Mouse (Mus musculus): ENCODE results near the gene Tbc1d8. TPM values are rescaled to one million over a fixed set of nuclear protein-coding genes. Genes with fewer than 3 reads are reported as not detected.

Gene Tbc1d8
- total and polyA plus RNA-seq, 3 experiments = 1.5 to 2.4 TPM; not detected in 1

DNA sequence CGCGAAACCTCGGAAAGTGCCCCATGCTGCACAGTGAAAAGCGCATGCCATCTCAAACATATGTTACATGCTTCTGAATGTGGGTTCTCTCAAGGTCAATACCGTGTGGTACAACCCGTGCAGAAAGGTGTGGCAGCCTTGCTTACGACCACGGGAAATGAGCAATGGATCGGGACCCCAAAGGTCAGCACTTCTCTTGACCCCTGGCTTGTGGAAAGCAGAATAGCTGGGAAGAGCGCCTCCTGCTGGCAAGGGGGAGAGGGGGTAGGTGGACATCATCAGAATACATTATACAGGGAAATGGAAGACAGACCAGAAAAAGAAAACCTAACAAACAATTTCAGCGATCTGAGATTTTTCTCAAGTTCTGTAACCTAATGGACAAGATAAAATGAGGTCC lies 19.2 kb upstream of the Tbc1d8 start:
- DNase-seq (ENCODE audit: low read depth, low spot score) = no peak
- no peaks in the 10 kb centered on the region for H3K79me2 ChIP-seq (ENCODE audit: control insufficient read depth, insufficient read depth, low read length, poor library complexity)
- no peak overlapping the region for H3K9ac ChIP-seq (ENCODE audit: control insufficient read depth, low read depth, low read length, poor library complexity, severe bottlenecking)
- H3K4me3 ChIP-seq (ENCODE audit: control insufficient read depth in 1 of 2, insufficient read depth in 1 of 2, low read depth in 2 of 2, low read length in 2 of 2) = no peak overlapping the region
- peaks cover 0 to 3% of the 10 kb centered on the region in 2 experiments; a peak in 2 of 4 replicates for H3K36me3 ChIP-seq (ENCODE audit: control insufficient read depth in 1 of 2, insufficient read depth in 2 of 2, low read length in 2 of 2)
- peak; percentile 49 to 56 (median 51) for TF ChIP-seq CTCF (IDR thresholded peaks at IDR 0.05 in 2 of 3, conservative IDR thresholded peaks at IDR 0.05 in 1 of 3; ENCODE audit: control insufficient read depth in 1 of 3, insufficient read depth in 1 of 3, low read depth in 2 of 3, low read length in 3 of 3, poor library complexity in 1 of 3, severe bottlenecking in 1 of 3)
- TF ChIP-seq SMC3 (IDR thresholded peaks at IDR 0.05; ENCODE audit: low read depth, low read length) = peak; percentile 59
- TF ChIP-seq POLR2AphosphoS2 (IDR thresholded peaks at IDR 0.05; ENCODE audit: low read length) = no peak
- TF ChIP-seq USF1 (IDR thresholded peaks at IDR 0.05; ENCODE audit: low read depth, low read length) = no peak
- peak; percentile 20 for TF ChIP-seq RAD21 (IDR thresholded peaks at IDR 0.05; ENCODE audit: low read depth, low read length)
- TF ChIP-seq ZC3H11A (IDR thresholded peaks at IDR 0.05; ENCODE audit: low read depth, low read length) = peak; percentile 31; the same call in 1 of the 2 replicates
- H3K4me1 ChIP-seq (ENCODE audit: control insufficient read depth in 1 of 2, insufficient read depth in 2 of 2, low read length in 2 of 2) = no peaks in the 10 kb centered on the region; a peak in 2 of 4 replicates
- no peaks in the 10 kb centered on the region for H3K9me3 ChIP-seq (replicated peaks; ENCODE audit: insufficient read depth, low read length)
- peaks cover 2% of the 10 kb centered on the region in 2 experiments; a peak in 3 of 4 replicates for H3K27me3 ChIP-seq (ENCODE audit: control insufficient read depth in 1 of 2, insufficient read depth in 2 of 2, low read length in 2 of 2)
- H3K27ac ChIP-seq (ENCODE audit: control insufficient read depth, low read depth, low read length) = no peak overlapping the region

DNA sequence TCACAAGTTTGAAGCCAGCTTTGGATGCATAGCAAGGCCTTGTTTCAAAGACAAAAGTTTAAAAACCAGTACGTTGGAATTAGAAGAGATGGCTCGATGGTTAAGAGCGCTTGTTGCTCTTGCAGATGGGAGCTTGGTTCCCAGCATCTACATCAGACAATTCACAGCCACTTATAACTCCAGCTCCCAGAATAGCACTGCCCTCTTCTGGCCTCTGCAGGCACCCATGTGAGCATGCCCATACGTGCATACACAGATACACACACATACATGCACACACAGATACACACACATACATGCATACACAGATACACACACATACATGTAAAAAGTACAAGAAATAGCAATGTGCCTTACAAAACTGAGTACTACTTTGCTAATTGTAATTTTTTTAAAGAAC lies 18.4 kb upstream of the Tbc1d8 start:
- H3K79me2 ChIP-seq (ENCODE audit: control insufficient read depth, insufficient read depth, low read length, poor library complexity) = no peaks in the 10 kb centered on the region
- H3K27ac ChIP-seq (ENCODE audit: control insufficient read depth, low read depth, low read length) = no peak overlapping the region
- H3K36me3 ChIP-seq (ENCODE audit: control insufficient read depth in 1 of 2, insufficient read depth in 2 of 2, low read length in 2 of 2) = peaks cover 0 to 4% of the 10 kb centered on the region in 2 experiments; a peak in 2 of 4 replicates
- peaks cover 2% of the 10 kb centered on the region in 2 experiments; a peak in 2 of 4 replicates for H3K27me3 ChIP-seq (ENCODE audit: control insufficient read depth in 1 of 2, insufficient read depth in 2 of 2, low read length in 2 of 2)
- DNase-seq (ENCODE audit: low read depth, low spot score) = no peak
- no peak overlapping the region for H3K9ac ChIP-seq (ENCODE audit: control insufficient read depth, low read depth, low read length, poor library complexity, severe bottlenecking)
- no peak overlapping the region for H3K4me3 ChIP-seq (ENCODE audit: control insufficient read depth in 1 of 2, insufficient read depth in 1 of 2, low read depth in 2 of 2, low read length in 2 of 2)
- TF ChIP-seq CTCF (IDR thresholded peaks at IDR 0.05 in 2 of 3, conservative IDR thresholded peaks at IDR 0.05 in 1 of 3; ENCODE audit: control insufficient read depth in 1 of 3, insufficient read depth in 1 of 3, low read depth in 2 of 3, low read length in 3 of 3, poor library complexity in 1 of 3, severe bottlenecking in 1 of 3) (peak in 2 of 3 experiments; percentile 15 to 24; a peak in 2 of 6 replicates), MYC (IDR thresholded peaks at IDR 0.05; ENCODE audit: low read depth, low read length) (no peak), RAD21 (IDR thresholded peaks at IDR 0.05; ENCODE audit: low read depth, low read length) (peak; percentile 13; the same call in 1 of the 2 replicates), MAFK (IDR thresholded peaks at IDR 0.05; ENCODE audit: borderline replicate concordance, low read depth, low read length) (no peak), ZC3H11A (IDR thresholded peaks at IDR 0.05; ENCODE audit: low read depth, low read length) (0 out of 2 replicates have a peak, but pooled peaks have one; percentile 4), UBTF (IDR thresholded peaks at IDR 0.05; ENCODE audit: borderline replicate concordance, insufficient read depth, low read depth, low read length) (no peak), ZNF384 (IDR thresholded peaks at IDR 0.05; ENCODE audit: low read depth, low read length) (no peak)
- no peaks in the 10 kb centered on the region; a peak in 2 of 4 replicates for H3K4me1 ChIP-seq (ENCODE audit: control insufficient read depth in 1 of 2, insufficient read depth in 2 of 2, low read length in 2 of 2)
- H3K9me3 ChIP-seq (replicated peaks; ENCODE audit: insufficient read depth, low read length) = no peaks in the 10 kb centered on the region

DNA sequence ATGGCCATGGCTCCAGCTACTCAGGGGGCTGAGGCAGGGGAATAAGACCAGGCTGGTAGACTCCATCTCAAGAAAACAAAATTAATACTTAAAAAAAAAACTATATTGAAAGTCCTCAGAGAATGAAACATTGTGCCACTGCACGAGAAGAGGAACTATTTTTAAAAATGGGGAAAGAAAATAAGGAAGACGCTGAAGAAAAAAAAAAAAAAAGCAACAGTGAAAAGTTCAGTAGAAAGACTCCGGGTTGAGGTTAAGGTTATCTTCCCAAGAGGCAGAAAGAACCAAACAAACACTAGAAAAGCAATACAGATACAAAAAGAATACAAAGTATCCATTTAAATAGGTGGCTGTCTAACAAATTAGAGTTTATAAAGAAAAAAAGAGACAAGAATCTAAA lies 15.1 kb upstream of the Tbc1d8 start:
- H3K27ac ChIP-seq (ENCODE audit: control insufficient read depth, low read depth, low read length) = no peak overlapping the region; the same call in 1 of the 2 replicates
- H3K9ac ChIP-seq (ENCODE audit: control insufficient read depth, low read depth, low read length, poor library complexity, severe bottlenecking) = peak overlapping the region; percentile 63; the same call in 1 of the 2 replicates
- peak; percentile 59 for DNase-seq (ENCODE audit: low read depth, low spot score)
- H3K36me3 ChIP-seq (ENCODE audit: control insufficient read depth in 1 of 2, insufficient read depth in 2 of 2, low read length in 2 of 2) = peaks cover 0 to 4% of the 10 kb centered on the region in 2 experiments; a peak in 2 of 4 replicates
- peak overlapping the region; percentile 45 to 58 for H3K4me3 ChIP-seq (ENCODE audit: control insufficient read depth in 1 of 2, insufficient read depth in 1 of 2, low read depth in 2 of 2, low read length in 2 of 2)
- no peaks in the 10 kb centered on the region for H3K9me3 ChIP-seq (replicated peaks; ENCODE audit: insufficient read depth, low read length)
- H3K79me2 ChIP-seq (ENCODE audit: control insufficient read depth, insufficient read depth, low read length, poor library complexity) = no peaks in the 10 kb centered on the region
- H3K4me1 ChIP-seq (ENCODE audit: control insufficient read depth in 1 of 2, insufficient read depth in 2 of 2, low read length in 2 of 2) = no peaks in the 10 kb centered on the region; a peak in 2 of 4 replicates
- no peaks in the 10 kb centered on the region for H3K27me3 ChIP-seq (ENCODE audit: control insufficient read depth in 1 of 2, insufficient read depth in 2 of 2, low read length in 2 of 2)
- TF ChIP-seq UBTF (IDR thresholded peaks at IDR 0.05; ENCODE audit: borderline replicate concordance, insufficient read depth, low read depth, low read length) = no peak
- no peak for TF ChIP-seq MXI1 (IDR thresholded peaks at IDR 0.05; ENCODE audit: low read depth, low read length)
- TF ChIP-seq MAX (IDR thresholded peaks at IDR 0.05; ENCODE audit: low read length) = no peak
- no peak for TF ChIP-seq KAT2A (conservative IDR thresholded peaks at IDR 0.05; ENCODE audit: low read depth, low read length)
- TF ChIP-seq USF1 (IDR thresholded peaks at IDR 0.05; ENCODE audit: low read depth, low read length) = no peak
- no peak for TF ChIP-seq MYB (IDR thresholded peaks at IDR 0.05; ENCODE audit: low read depth, low read length)
- no peak for TF ChIP-seq ZC3H11A (IDR thresholded peaks at IDR 0.05; ENCODE audit: low read depth, low read length)
- no peak for TF ChIP-seq POLR2AphosphoS5 (IDR thresholded peaks at IDR 0.05; ENCODE audit: borderline replicate concordance, low read depth, low read length)
- TF ChIP-seq CTCF (IDR thresholded peaks at IDR 0.05 in 2 of 3, conservative IDR thresholded peaks at IDR 0.05 in 1 of 3; ENCODE audit: control insufficient read depth in 1 of 3, insufficient read depth in 1 of 3, low read depth in 2 of 3, low read length in 3 of 3, poor library complexity in 1 of 3, severe bottlenecking in 1 of 3) = no peak
- 0 out of 2 replicates have a peak, but pooled peaks have one; percentile 9 for TF ChIP-seq ELF1 (IDR thresholded peaks at IDR 0.05; ENCODE audit: low read depth, low read length)
- no peak for TF ChIP-seq GABPA (IDR thresholded peaks at IDR 0.05; ENCODE audit: low read depth, low read length)
- TF ChIP-seq POLR2A (IDR thresholded peaks at IDR 0.05; ENCODE audit: control insufficient read depth in 1 of 2, insufficient read depth in 1 of 2, low read depth in 1 of 2, low read length in 2 of 2, poor library complexity in 1 of 2) = no peak
- TF ChIP-seq CHD2 (IDR thresholded peaks at IDR 0.05; ENCODE audit: low read length) = no peak
- no peak for TF ChIP-seq ZKSCAN1 (IDR thresholded peaks at IDR 0.05; ENCODE audit: low read depth, low read length)
- TF ChIP-seq ZMIZ1 (IDR thresholded peaks at IDR 0.05; ENCODE audit: low read depth, low read length) = no peak
- no peak for TF ChIP-seq MYC (IDR thresholded peaks at IDR 0.05; ENCODE audit: low read depth, low read length)
- no peak for TF ChIP-seq NELFE (IDR thresholded peaks at IDR 0.05; ENCODE audit: low read depth, low read length)
- TF ChIP-seq TBP (IDR thresholded peaks at IDR 0.05; ENCODE audit: low read depth, low read length) = no peak
- TF ChIP-seq TAL1 (IDR thresholded peaks at IDR 0.05; ENCODE audit: low read length) = no peak
